ENCODE assay signal across 28 mouse cellular contexts in genomic region chr7:140831447-140831846, GRCm38 (mm10). TPM values are rescaled to one million over a fixed set of nuclear protein-coding genes. Genes with fewer than 3 reads are reported as not detected.
DNase-seq lines count a peak whose midpoint lies in the region.
"Had no signal": no experiment of that assay in that cellular context is flagged by ENCODE, and none has a peak within 500 bp of the region (broad histone marks: within the 10 kb centered on the region; RNA-seq: fewer than 3 reads in every experiment).

No protein-coding gene starts in this region.

- no peak overlapping the region for H3K27ac ChIP-seq in heart, embryonic 10.5 days
- H3K27ac ChIP-seq in macrophage = peak overlapping the region; percentile 82
- H3K27ac ChIP-seq: embryonic facial prominence, embryonic 10.5 days; forebrain, embryonic 10.5 days; heart, embryonic 15.5 days; hindbrain, embryonic 13.5 days; hindbrain, postnatal 0 days had no signal

- peak; percentile 73 to 80 for DNase-seq in adrenal gland, adult (ENCODE audit: inconsistent age in 2 of 2, low spot score in 1 of 2)
- no peak for DNase-seq in adrenal gland, postnatal 4 days (ENCODE audit: low spot score in 2 of 2)
- DNase-seq in heart, adult 11 months = peak; percentile 80
- no peak for DNase-seq in heart, embryonic 10.5 days (ENCODE audit: low spot score)
- peak; percentile 5 for DNase-seq in urinary bladder, postnatal 25 days (ENCODE audit: low spot score)
- DNase-seq in urinary bladder, postnatal 4 days (ENCODE audit: low spot score in 2 of 2) = no peak
- no peak for DNase-seq in retina, embryonic 14.5 days (ENCODE audit: low spot score)
- DNase-seq: cerebellum, adult 18-20 months; cerebellum, adult 9-11 months; cerebellum, postnatal 36 days; gastrocnemius, postnatal 36 days; heart, adult 18-20 months; heart, postnatal 14 days; kidney, adult 11 months had no signal

- WGBS in heart, embryonic 10.5 days = 70% methylated on average over 6 of the region's 6 CpGs
- 24% methylated on average over 6 of the region's 6 CpGs for WGBS in macrophage (ENCODE audit: missing documents)

- H3K36me3 ChIP-seq in heart, embryonic 10.5 days = no peaks in the 10 kb centered on the region
- H3K36me3 ChIP-seq in macrophage (ENCODE audit: inconsistent target) = no peaks in the 10 kb centered on the region
- H3K36me3 ChIP-seq: embryonic facial prominence, embryonic 10.5 days; forebrain, embryonic 10.5 days; heart, embryonic 15.5 days; hindbrain, embryonic 13.5 days had no signal

- no peaks in the 10 kb centered on the region for H3K9me3 ChIP-seq in heart, embryonic 10.5 days
- H3K9me3 ChIP-seq: embryonic facial prominence, embryonic 10.5 days; forebrain, embryonic 10.5 days; heart, embryonic 15.5 days; hindbrain, embryonic 13.5 days had no signal

- H3K4me1 ChIP-seq in heart, embryonic 10.5 days = peaks cover 8% of the 10 kb centered on the region
- H3K4me1 ChIP-seq: hindbrain, embryonic 13.5 days had no signal

- H3K79me2 ChIP-seq in macrophage (ENCODE audit: inconsistent target) = no peaks in the 10 kb centered on the region

- H3K4me3 ChIP-seq in heart, embryonic 10.5 days = no peak overlapping the region
- H3K4me3 ChIP-seq in macrophage (ENCODE audit: inconsistent target) = no peak overlapping the region
- H3K4me3 ChIP-seq: embryonic facial prominence, embryonic 10.5 days; forebrain, embryonic 10.5 days; heart, embryonic 15.5 days; hindbrain, embryonic 13.5 days had no signal

- H3K27me3 ChIP-seq in heart, embryonic 10.5 days (ENCODE audit: insufficient read depth, poor library complexity, severe bottlenecking) = peaks cover 40% of the 10 kb centered on the region

RNA-seq across cellular contexts. Expression of gene Urah, which starts 3.4 kb away (rescaled TPM):
- total RNA-seq in adrenal gland, postnatal 4 days (2021) = 10 to 100 TPM in 1 of 2 experiments, under 1 TPM in 1; 0.70 to 17.0 TPM
- polyA plus RNA-seq in heart, embryonic 10.5 days (2016; fragmentation: Nextera tagmentation; extraction: Ambion mirVana) = 0.85 TPM in 1 of 2 replicates, not detected in the other
- not detected for total RNA-seq in macrophage (2018; cell fraction: chromatin; rRNA removed)
- under 1 TPM in 7 of 26 experiments, not detected in 19; 0.18 to 0.86 (median 0.34) TPM for total RNA-seq in macrophage (2018; cell fraction: cytosol; rRNA removed)
- total RNA-seq in macrophage (2018; cell fraction: nucleus; rRNA removed) = not detected
- polyA plus RNA-seq in macrophage (2018) = not detected in 3 replicates
- total RNA-seq: gastrocnemius, adult 8-10 months; gastrocnemius, postnatal 36 days; heart, postnatal 14 days; hematopoietic stem cell, adult 5-6 weeks had no signal
- polyA plus RNA-seq: activated CD4-positive, CD25-positive, alpha-beta regulatory T cell, adult 4 months; heart, embryonic 11.5 days; hindbrain, embryonic 13.5 days had no signal

RNA-seq across cellular contexts. Expression of gene Zfp941, which starts 9.5 kb away (rescaled TPM):
- total RNA-seq in adrenal gland, postnatal 4 days (2021) = 1 to 10 TPM; 5.1 to 5.4 TPM
- polyA plus RNA-seq in heart, embryonic 10.5 days (2016; fragmentation: Nextera tagmentation; extraction: Ambion mirVana) = 1.0 and 1.1 TPM in 2 replicates
- total RNA-seq in macrophage (2018; cell fraction: chromatin; rRNA removed) = 1 to 10 TPM in 7 of 26 experiments, under 1 TPM in 14, not detected in 5; 0.22 to 3.6 (median 0.67) TPM
- total RNA-seq in macrophage (2018; cell fraction: cytosol; rRNA removed) = under 1 TPM; 0.03 to 0.51 (median 0.21) TPM
- 1 to 10 TPM in 4 of 26 experiments, under 1 TPM in 18, not detected in 4; 0.11 to 2.4 (median 0.39) TPM for total RNA-seq in macrophage (2018; cell fraction: nucleus; rRNA removed)
- polyA plus RNA-seq in macrophage (2018) = 0.17 to 0.31 TPM (median 0.19 TPM) in 3 replicates

RNA-seq across cellular contexts. Expression of gene Scgb1c1, which starts 13.9 kb away (rescaled TPM):
- total RNA-seq in adrenal gland, postnatal 4 days (2021) = not detected
- polyA plus RNA-seq in heart, embryonic 10.5 days (2016; fragmentation: Nextera tagmentation; extraction: Ambion mirVana) = not detected in 2 replicates
- not detected for total RNA-seq in macrophage (2018; cell fraction: chromatin; rRNA removed)
- not detected for total RNA-seq in macrophage (2018; cell fraction: cytosol; rRNA removed)
- not detected for total RNA-seq in macrophage (2018; cell fraction: nucleus; rRNA removed)
- not detected in 3 replicates for polyA plus RNA-seq in macrophage (2018)
- total RNA-seq: ES-E14; gastrocnemius, adult 8-10 months; gastrocnemius, postnatal 36 days; hematopoietic stem cell, adult 5-6 weeks; hindbrain, postnatal 0 days had no signal
- polyA plus RNA-seq: activated CD4-positive, CD25-positive, alpha-beta regulatory T cell, adult 4 months; embryonic facial prominence, embryonic 10.5 days; forebrain, embryonic 10.5 days; forebrain, embryonic 14.5 days; heart, embryonic 11.5 days; heart, embryonic 15.5 days; hindbrain, embryonic 13.5 days; hindbrain, postnatal 0 days; intestine, embryonic 14.5 days had no signal

RNA-seq across cellular contexts. Expression of gene Odf3, which starts 16.2 kb away (rescaled TPM):
- under 1 TPM; 0.40 to 0.76 TPM for total RNA-seq in adrenal gland, postnatal 4 days (2021)
- polyA plus RNA-seq in heart, embryonic 10.5 days (2016; fragmentation: Nextera tagmentation; extraction: Ambion mirVana) = not detected in 2 replicates
- total RNA-seq in macrophage (2018; cell fraction: chromatin; rRNA removed) = not detected
- not detected for total RNA-seq in macrophage (2018; cell fraction: cytosol; rRNA removed)
- total RNA-seq in macrophage (2018; cell fraction: nucleus; rRNA removed) = not detected
- not detected in 3 replicates for polyA plus RNA-seq in macrophage (2018)
- total RNA-seq: ES-E14; gastrocnemius, adult 8-10 months; gastrocnemius, postnatal 36 days; heart, adult 18-20 months; heart, postnatal 14 days; hematopoietic stem cell, adult 5-6 weeks had no signal
- polyA plus RNA-seq: activated CD4-positive, CD25-positive, alpha-beta regulatory T cell, adult 4 months; embryonic facial prominence, embryonic 10.5 days; embryonic facial prominence, embryonic 14.5 days; forebrain, embryonic 10.5 days; forebrain, embryonic 14.5 days; heart, embryonic 11.5 days; heart, embryonic 15.5 days; hindbrain, embryonic 13.5 days; intestine, embryonic 14.5 days had no signal

RNA-seq across cellular contexts. Expression of gene Gm45785, which starts 24.7 kb away (rescaled TPM):
- 1 to 10 TPM in 1 of 2 experiments, not detected in 1; 1.2 TPM for total RNA-seq in adrenal gland, postnatal 4 days (2021)
- not detected in 2 replicates for polyA plus RNA-seq in heart, embryonic 10.5 days (2016; fragmentation: Nextera tagmentation; extraction: Ambion mirVana)
- total RNA-seq in macrophage (2018; cell fraction: chromatin; rRNA removed) = 1 to 10 TPM in 1 of 26 experiments, under 1 TPM in 1, not detected in 24; 0.82 to 2.4 TPM
- total RNA-seq in macrophage (2018; cell fraction: cytosol; rRNA removed) = not detected
- not detected for total RNA-seq in macrophage (2018; cell fraction: nucleus; rRNA removed)
- not detected in 3 replicates for polyA plus RNA-seq in macrophage (2018)
- total RNA-seq: gastrocnemius, adult 8-10 months; gastrocnemius, postnatal 36 days; heart, adult 18-20 months; heart, postnatal 14 days had no signal
- polyA plus RNA-seq: activated CD4-positive, CD25-positive, alpha-beta regulatory T cell, adult 4 months; embryonic facial prominence, embryonic 14.5 days; forebrain, embryonic 10.5 days; forebrain, embryonic 14.5 days; heart, embryonic 11.5 days; heart, embryonic 15.5 days; hindbrain, postnatal 0 days; intestine, embryonic 14.5 days had no signal

Comparison
In these comparisons a context has a peak if more than half of its experiments do, and no peak if none do; other contexts are left out.
1. DNase-seq: peak in adrenal gland, adult (2 of 2), heart, adult 11 months (single experiment) and urinary bladder, postnatal 25 days (single experiment); none in adrenal gland, postnatal 4 days (0 of 2), heart, embryonic 10.5 days (single experiment), urinary bladder, postnatal 4 days (0 of 2) and retina, embryonic 14.5 days (single experiment).